Mouse (Mus musculus) C2C12 (cell line): ENCODE measurements around the gene Cntnap2.

Experiments used
- CEBPB ChIP-seq: IDR thresholded peaks from one replicate; pipeline ENCODE4 v1.6.1; 2011; ENCODE audit warnings: low read depth, mild to moderate bottlenecking, control low read depth, moderate library complexity
- CTCF ChIP-seq: IDR thresholded peaks from one replicate; pipeline ENCODE4 v1.5.1; 2011; ENCODE audit not compliant: control insufficient read depth, insufficient read depth, insufficient read length
- MAX ChIP-seq: IDR thresholded peaks from one replicate; pipeline ENCODE4 v1.6.1; 2011; ENCODE audit warnings: mild to moderate bottlenecking, control low read depth
- MYOG ChIP-seq: IDR thresholded peaks from one replicate; pipeline ENCODE4 v1.6.1; 2011; ENCODE audit not compliant: control insufficient read depth, insufficient read length; ENCODE audit errors: extremely low read depth
- USF1 ChIP-seq: IDR thresholded peaks from one replicate; pipeline ENCODE4 v1.6.1; 2011; ENCODE audit warnings: low read depth, mild to moderate bottlenecking, control low read depth, moderate library complexity

DNA sequence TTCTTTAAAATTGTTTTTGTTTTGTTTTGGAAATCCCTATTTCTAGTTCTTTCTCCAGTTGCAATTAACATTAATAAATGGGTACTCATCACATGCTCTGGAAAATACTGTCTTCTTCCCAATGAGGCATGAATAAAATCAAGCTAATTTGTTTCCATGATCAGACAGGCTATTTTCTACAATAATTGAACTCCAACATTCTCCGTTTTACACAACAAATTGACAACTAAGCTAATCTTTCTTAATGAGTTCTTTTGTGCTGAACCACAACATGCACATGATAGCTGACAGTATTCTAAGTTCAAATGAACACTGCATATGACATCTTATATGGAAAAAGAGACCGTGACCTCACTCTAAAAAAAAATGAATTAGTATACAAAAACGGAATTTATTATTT lies 173.4 kb downstream of the Cntnap2 start:
- TF ChIP-seq CEBPB (no peak), CTCF (no peak), USF1 (no peak), MAX (no peak), MYOG (no peak)
